Mouse (Mus musculus) erythroblast, embryonic 14.5 days (primary cell): ENCODE results near the gene Psmb7.

Experiments
- GATA1 ChIP-seq: IDR thresholded peaks from 2 replicates; pipeline ENCODE4 v1.6.1; 2012; ENCODE audit warnings: low read length, inconsistent platforms, mixed read lengths
- TAL1 ChIP-seq: IDR thresholded peaks from 3 replicates; pipeline ENCODE4 v1.6.1; 2012; ENCODE audit warnings: low read length, inconsistent platforms, mixed read lengths

DNA sequence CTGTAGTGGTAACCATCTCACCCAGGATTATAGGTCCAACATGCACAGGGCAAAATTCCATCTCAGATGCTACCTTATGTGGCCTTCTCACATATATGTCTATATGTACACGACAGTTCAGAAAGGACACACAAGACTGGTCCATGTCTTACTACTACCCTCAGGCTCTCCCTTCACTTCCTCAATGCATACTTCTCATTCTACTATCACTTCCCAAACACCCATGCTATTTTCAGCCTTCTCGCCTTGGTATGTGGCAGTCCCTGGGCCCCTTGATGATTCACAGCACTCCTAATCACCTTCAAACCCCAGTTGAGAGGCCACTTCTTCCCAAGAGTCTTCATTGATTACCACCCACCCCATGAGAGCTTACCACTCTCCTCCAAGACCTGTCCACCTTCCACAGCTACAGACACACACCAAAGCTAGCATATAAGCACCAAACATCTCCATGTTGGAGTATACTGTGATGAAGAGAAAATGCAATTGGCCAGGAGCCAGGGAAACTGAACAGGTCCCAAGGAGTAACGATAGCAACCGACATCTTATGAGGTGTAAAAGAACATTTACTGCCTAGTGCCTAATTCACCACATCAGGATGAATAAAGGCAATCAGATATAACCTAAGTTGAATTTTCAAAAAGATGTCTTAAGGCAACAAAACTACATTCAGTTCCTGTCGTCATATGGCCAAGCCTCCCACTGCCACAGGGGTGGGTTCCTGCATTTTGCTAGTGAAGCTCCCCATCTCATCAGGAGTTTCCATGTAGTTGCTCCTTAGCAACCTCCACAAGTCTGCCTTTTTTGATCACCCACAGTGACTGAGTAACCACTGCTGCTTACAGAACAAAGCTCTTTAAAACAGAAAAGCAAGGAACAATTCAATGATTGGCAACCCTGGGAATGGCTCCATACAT, 26.7 kb downstream of the Psmb7 start:
- TF ChIP-seq GATA1, result no peak
- no peak for TF ChIP-seq TAL1
